In genomic region chr12:46020835-46021545, GRCm38 (mm10) we compare ENCODE assay signal across 20 mouse cellular contexts.
DNase-seq lines count a peak whose midpoint lies in the region; ATAC-seq and TF ChIP-seq lines count a peak whose summit lies in the region.
"Had no signal": no experiment of that assay in that cellular context is flagged by ENCODE, and none has a peak within 500 bp of the region (broad histone marks: within the 10 kb centered on the region; RNA-seq: fewer than 3 reads in every experiment).

No protein-coding gene starts in this region.

- no peaks in the 10 kb centered on the region for H3K36me3 ChIP-seq in forebrain, embryonic 16.5 days (ENCODE audit: control insufficient read depth, insufficient read depth)
- H3K36me3 ChIP-seq in forebrain, embryonic 13.5 days (ENCODE audit: poor library complexity, severe bottlenecking): no peaks in the 10 kb centered on the region
- H3K36me3 ChIP-seq in hindbrain, embryonic 12.5 days: no peaks in the 10 kb centered on the region
- no peaks in the 10 kb centered on the region for H3K36me3 ChIP-seq in hindbrain, postnatal 0 days (ENCODE audit: insufficient read depth, low read length)
- no peaks in the 10 kb centered on the region for H3K36me3 ChIP-seq in neural tube, embryonic 14.5 days (ENCODE audit: control insufficient read depth, insufficient read depth, low read length)
- H3K36me3 ChIP-seq in kidney, embryonic 15.5 days: no peaks in the 10 kb centered on the region
- H3K36me3 ChIP-seq: heart, embryonic 15.5 days; limb, embryonic 12.5 days; liver, embryonic 12.5 days; stomach, embryonic 15.5 days had no signal

- ATAC-seq in forebrain, embryonic 16.5 days: 0 out of 2 replicates have a peak, but pooled peaks have one; percentile 31
- no peak for ATAC-seq in forebrain, embryonic 13.5 days
- ATAC-seq in hindbrain, embryonic 12.5 days (ENCODE audit: low FRiP score): peak; percentile 74
- no peak for ATAC-seq in hindbrain, postnatal 0 days
- peak; percentile 60; the same call in 1 of the 2 replicates for ATAC-seq in neural tube, embryonic 14.5 days (ENCODE audit: low read depth)
- no peak for ATAC-seq in kidney, embryonic 15.5 days (replicated peaks; ENCODE audit: low FRiP score)
- ATAC-seq: intestine, embryonic 16.5 days; liver, embryonic 12.5 days had no signal

- no peak overlapping the region for H3K4me2 ChIP-seq in forebrain, embryonic 16.5 days (ENCODE audit: low read length)
- H3K4me2 ChIP-seq in forebrain, embryonic 13.5 days: no peak overlapping the region
- no peak overlapping the region for H3K4me2 ChIP-seq in hindbrain, embryonic 12.5 days (replicated peaks)
- H3K4me2 ChIP-seq in hindbrain, postnatal 0 days (ENCODE audit: low read depth, low read length): no peak overlapping the region
- H3K4me2 ChIP-seq in neural tube, embryonic 14.5 days (ENCODE audit: low read depth, low read length): no peak overlapping the region
- H3K4me2 ChIP-seq in kidney, embryonic 15.5 days: no peak overlapping the region
- H3K4me2 ChIP-seq: heart, embryonic 15.5 days; limb, embryonic 12.5 days; liver, embryonic 12.5 days; stomach, embryonic 15.5 days had no signal

- H3K9me3 ChIP-seq in forebrain, embryonic 16.5 days (ENCODE audit: control insufficient read depth, low read length): no peaks in the 10 kb centered on the region
- H3K9me3 ChIP-seq in forebrain, embryonic 13.5 days (replicated peaks): no peaks in the 10 kb centered on the region
- no peaks in the 10 kb centered on the region for H3K9me3 ChIP-seq in hindbrain, embryonic 12.5 days (replicated peaks)
- H3K9me3 ChIP-seq in hindbrain, postnatal 0 days (ENCODE audit: low read length): no peaks in the 10 kb centered on the region
- H3K9me3 ChIP-seq in neural tube, embryonic 14.5 days (ENCODE audit: control insufficient read depth, low read length): no peaks in the 10 kb centered on the region
- no peaks in the 10 kb centered on the region for H3K9me3 ChIP-seq in kidney, embryonic 15.5 days (replicated peaks)
- H3K9me3 ChIP-seq: heart, embryonic 15.5 days; limb, embryonic 12.5 days; liver, embryonic 12.5 days; stomach, embryonic 15.5 days had no signal

- no peak overlapping the region for H3K27ac ChIP-seq in forebrain, embryonic 16.5 days (ENCODE audit: low read length)
- H3K27ac ChIP-seq in forebrain, embryonic 13.5 days: no peak overlapping the region
- peak overlapping the region; percentile 73 for H3K27ac ChIP-seq in hindbrain, embryonic 12.5 days
- no peak overlapping the region for H3K27ac ChIP-seq in hindbrain, postnatal 0 days
- H3K27ac ChIP-seq in neural tube, embryonic 14.5 days (ENCODE audit: low read depth, low read length): peak overlapping the region; percentile 64; the same call in 1 of the 2 replicates
- H3K27ac ChIP-seq in kidney, embryonic 15.5 days: no peak overlapping the region
- H3K27ac ChIP-seq: heart, embryonic 15.5 days; limb, embryonic 12.5 days; liver, embryonic 12.5 days; stomach, embryonic 15.5 days had no signal

- no peak overlapping the region for H3K9ac ChIP-seq in forebrain, embryonic 16.5 days (replicated peaks; ENCODE audit: low read depth, low read length)
- H3K9ac ChIP-seq in forebrain, embryonic 13.5 days: no peak overlapping the region
- no peak overlapping the region for H3K9ac ChIP-seq in hindbrain, embryonic 12.5 days
- no peak overlapping the region for H3K9ac ChIP-seq in hindbrain, postnatal 0 days (replicated peaks; ENCODE audit: low read length)
- H3K9ac ChIP-seq in neural tube, embryonic 14.5 days (replicated peaks; ENCODE audit: low read depth, low read length): no peak overlapping the region
- no peak overlapping the region for H3K9ac ChIP-seq in kidney, embryonic 15.5 days
- H3K9ac ChIP-seq: heart, embryonic 15.5 days; limb, embryonic 12.5 days; liver, embryonic 12.5 days; stomach, embryonic 15.5 days had no signal

- H3K4me1 ChIP-seq in forebrain, embryonic 16.5 days (replicated peaks; ENCODE audit: control insufficient read depth, insufficient read depth, low read length): no peaks in the 10 kb centered on the region
- H3K4me1 ChIP-seq in forebrain, embryonic 13.5 days: 0 out of 2 replicates have a peak, but pooled peaks cover 5% of the 10 kb centered on the region
- H3K4me1 ChIP-seq in hindbrain, embryonic 12.5 days: no peaks in the 10 kb centered on the region
- H3K4me1 ChIP-seq in hindbrain, postnatal 0 days (ENCODE audit: insufficient read depth, low read length): no peaks in the 10 kb centered on the region
- H3K4me1 ChIP-seq in neural tube, embryonic 14.5 days (ENCODE audit: control insufficient read depth, insufficient read depth, low read length): 0 out of 2 replicates have a peak, but pooled peaks cover 2% of the 10 kb centered on the region
- no peaks in the 10 kb centered on the region for H3K4me1 ChIP-seq in kidney, embryonic 15.5 days
- H3K4me1 ChIP-seq: heart, embryonic 15.5 days; limb, embryonic 12.5 days; liver, embryonic 12.5 days; stomach, embryonic 15.5 days had no signal

- peak; percentile 8 for DNase-seq in hindbrain, postnatal 0 days (ENCODE audit: low spot score)
- DNase-seq in left cerebral cortex, adult 18-20 months (ENCODE audit: low spot score in 2 of 2): no peak
- DNase-seq: cerebellum, adult 2 months; cerebellum, postnatal 36 days; heart, adult 18-20 months; heart, postnatal 4 days; lung, adult 2 months; lung, postnatal 4 days; thymus, adult 18-20 months; thymus, postnatal 4 days had no signal

- no peak for TF ChIP-seq CTCF in hindbrain, postnatal 0 days (IDR thresholded peaks at IDR 0.05; ENCODE audit: low read depth)

- no peak overlapping the region for H3K4me3 ChIP-seq in forebrain, embryonic 16.5 days (replicated peaks; ENCODE audit: low read length)
- H3K4me3 ChIP-seq in forebrain, embryonic 13.5 days: no peak overlapping the region
- H3K4me3 ChIP-seq in hindbrain, embryonic 12.5 days: no peak overlapping the region
- H3K4me3 ChIP-seq in hindbrain, postnatal 0 days (ENCODE audit: low read length): no peak overlapping the region
- no peak overlapping the region for H3K4me3 ChIP-seq in neural tube, embryonic 14.5 days (ENCODE audit: low read depth, low read length)
- H3K4me3 ChIP-seq in kidney, embryonic 15.5 days (replicated peaks): no peak overlapping the region
- H3K4me3 ChIP-seq: heart, embryonic 15.5 days; limb, embryonic 12.5 days; liver, embryonic 12.5 days; stomach, embryonic 15.5 days had no signal

- WGBS in forebrain, embryonic 16.5 days: 59% methylated on average over 6 of the region's 6 CpGs
- 69% methylated on average over 6 of the region's 6 CpGs for WGBS in forebrain, embryonic 13.5 days
- 68% methylated on average over 6 of the region's 6 CpGs for WGBS in hindbrain, embryonic 12.5 days
- 68% methylated on average over 6 of the region's 6 CpGs for WGBS in hindbrain, postnatal 0 days
- WGBS in neural tube, embryonic 14.5 days: 52% methylated on average over 6 of the region's 6 CpGs
- WGBS in kidney, embryonic 15.5 days: 67% methylated on average over 6 of the region's 6 CpGs

- H3K27me3 ChIP-seq in forebrain, embryonic 16.5 days (replicated peaks; ENCODE audit: control insufficient read depth, insufficient read depth, low read length): no peaks in the 10 kb centered on the region
- no peaks in the 10 kb centered on the region for H3K27me3 ChIP-seq in forebrain, embryonic 13.5 days
- H3K27me3 ChIP-seq in hindbrain, embryonic 12.5 days: no peaks in the 10 kb centered on the region
- no peaks in the 10 kb centered on the region for H3K27me3 ChIP-seq in hindbrain, postnatal 0 days (ENCODE audit: insufficient read depth, low read length)
- no peaks in the 10 kb centered on the region for H3K27me3 ChIP-seq in neural tube, embryonic 14.5 days (ENCODE audit: control insufficient read depth, insufficient read depth, low read length)
- no peaks in the 10 kb centered on the region for H3K27me3 ChIP-seq in kidney, embryonic 15.5 days
- H3K27me3 ChIP-seq: heart, embryonic 15.5 days; limb, embryonic 12.5 days; liver, embryonic 12.5 days; stomach, embryonic 15.5 days had no signal

Comparison
In these comparisons a context has a peak if more than half of its experiments do, and no peak if none do; other contexts are left out.
1. ATAC-seq: peak in forebrain, embryonic 16.5 days (single experiment), hindbrain, embryonic 12.5 days (single experiment) and neural tube, embryonic 14.5 days (single experiment); none in forebrain, embryonic 13.5 days (single experiment), hindbrain, postnatal 0 days (single experiment) and kidney, embryonic 15.5 days (single experiment).
2. H3K27ac ChIP-seq: peak in hindbrain, embryonic 12.5 days (single experiment) and neural tube, embryonic 14.5 days (single experiment); none in forebrain, embryonic 16.5 days (single experiment), forebrain, embryonic 13.5 days (single experiment), hindbrain, postnatal 0 days (single experiment) and kidney, embryonic 15.5 days (single experiment).